Mouse (Mus musculus): Measurements from ENCODE around the gene Ccdc59. TPM values are rescaled to one million over a fixed set of nuclear protein-coding genes. Genes with fewer than 3 reads are reported as not detected.

Gene Ccdc59
- 56.7 and 59.9 TPM in 2 replicates for polyA plus RNA-seq (2015; fragmentation: Nextera tagmentation; extraction: Ambion mirVana)

- Histone ChIP-seq H3K4me1 (ENCODE audit: control insufficient read depth, insufficient read depth, low read length) (peaks cover 6% of the 10 kb centered on the region), H3K4me3 (ENCODE audit: low read length) (peak within 1 kb of the TSS; percentile 85), H3K36me3 (ENCODE audit: control insufficient read depth, insufficient read depth, low read length) (peaks cover 7% of the 10 kb centered on the region; the same call in 1 of the 2 replicates), H3K4me2 (ENCODE audit: low read depth, low read length) (peak within 1 kb of the TSS; percentile 71), H3K27me3 (replicated peaks; ENCODE audit: control insufficient read depth, insufficient read depth, low read length) (no peaks in the 10 kb centered on the region), H3K27ac (ENCODE audit: low read length) (peak within 1 kb of the TSS; percentile 97), H3K9me3 (ENCODE audit: control insufficient read depth, low read length) (no peaks in the 10 kb centered on the region), H3K9ac (ENCODE audit: low read depth, low read length) (peak within 1 kb of the TSS; percentile 94)
- under 1% methylated on average over 85 of the region's 90 CpGs for WGBS
- peak; percentile 98 for ATAC-seq
These were observed at the start of gene Ccdc59, which contains the start of gene Mettl25 for GRCm38 (mm10) chr10:105840928-105841888. Ccdc59 (plus strand) TSS chr10:105841067. Mettl25 (minus strand) TSS chr10:105841380.

- Histone ChIP-seq H3K4me3 (ENCODE audit: low read length) (no peak overlapping the region), H3K27ac (ENCODE audit: low read length) (peak overlapping the region; percentile 31; the same call in 1 of the 2 replicates), H3K9me3 (ENCODE audit: control insufficient read depth, low read length) (no peaks in the 10 kb centered on the region), H3K36me3 (ENCODE audit: control insufficient read depth, insufficient read depth, low read length) (no peaks in the 10 kb centered on the region), H3K9ac (ENCODE audit: low read depth, low read length) (no peak overlapping the region), H3K4me2 (ENCODE audit: low read depth, low read length) (no peak overlapping the region), H3K27me3 (replicated peaks; ENCODE audit: control insufficient read depth, insufficient read depth, low read length) (no peaks in the 10 kb centered on the region), H3K4me1 (ENCODE audit: control insufficient read depth, insufficient read depth, low read length) (no peaks in the 10 kb centered on the region)
- peak; percentile 55 for ATAC-seq
- WGBS, result 45% methylated on average over 15 of the region's 15 CpGs
These were observed 46.9 kb upstream of the Ccdc59 start for GRCm38 (mm10) chr10:105793776-105794552.

GRCm38 (mm10) chr10:105797250-105797924 lies 43.5 kb upstream of the Ccdc59 start:
- Histone ChIP-seq H3K4me1 (ENCODE audit: control insufficient read depth, insufficient read depth, low read length) (no peaks in the 10 kb centered on the region), H3K4me2 (ENCODE audit: low read depth, low read length) (no peak overlapping the region), H3K27me3 (replicated peaks; ENCODE audit: control insufficient read depth, insufficient read depth, low read length) (no peaks in the 10 kb centered on the region), H3K9ac (ENCODE audit: low read depth, low read length) (no peak overlapping the region), H3K27ac (ENCODE audit: low read length) (no peak overlapping the region), H3K4me3 (ENCODE audit: low read length) (no peak overlapping the region), H3K36me3 (ENCODE audit: control insufficient read depth, insufficient read depth, low read length) (no peaks in the 10 kb centered on the region), H3K9me3 (ENCODE audit: control insufficient read depth, low read length) (no peaks in the 10 kb centered on the region)
- ATAC-seq, result peak; percentile 57; the same call in 1 of the 2 replicates
- WGBS, result 62% methylated on average over 8 of the region's 8 CpGs

- 55% methylated on average over 6 of the region's 6 CpGs for WGBS
- no peak overlapping the region for H3K27ac ChIP-seq (ENCODE audit: low read length)
- H3K4me1 ChIP-seq (ENCODE audit: control insufficient read depth, insufficient read depth, low read length), result no peaks in the 10 kb centered on the region
- no peaks in the 10 kb centered on the region for H3K27me3 ChIP-seq (replicated peaks; ENCODE audit: control insufficient read depth, insufficient read depth, low read length)
- H3K4me2 ChIP-seq (ENCODE audit: low read depth, low read length), result no peak overlapping the region
- H3K9ac ChIP-seq (ENCODE audit: low read depth, low read length), result no peak overlapping the region
- H3K36me3 ChIP-seq (ENCODE audit: control insufficient read depth, insufficient read depth, low read length), result no peaks in the 10 kb centered on the region
- no peak overlapping the region for H3K4me3 ChIP-seq (ENCODE audit: low read length)
- no peak for ATAC-seq
- no peaks in the 10 kb centered on the region for H3K9me3 ChIP-seq (ENCODE audit: control insufficient read depth, low read length)
These were observed 39.7 kb upstream of the Ccdc59 start for GRCm38 (mm10) chr10:105801147-105801546.

- Histone ChIP-seq H3K4me1 (ENCODE audit: control insufficient read depth, insufficient read depth, low read length) (no peaks in the 10 kb centered on the region), H3K9me3 (ENCODE audit: control insufficient read depth, low read length) (no peaks in the 10 kb centered on the region), H3K27me3 (replicated peaks; ENCODE audit: control insufficient read depth, insufficient read depth, low read length) (no peaks in the 10 kb centered on the region), H3K4me2 (ENCODE audit: low read depth, low read length) (no peak overlapping the region), H3K4me3 (ENCODE audit: low read length) (no peak overlapping the region), H3K36me3 (ENCODE audit: control insufficient read depth, insufficient read depth, low read length) (no peaks in the 10 kb centered on the region), H3K9ac (ENCODE audit: low read depth, low read length) (no peak overlapping the region), H3K27ac (ENCODE audit: low read length) (no peak overlapping the region)
- 91% methylated on average over 6 of the region's 6 CpGs for WGBS
- ATAC-seq, result no peak
These were observed 38.7 kb upstream of the Ccdc59 start for GRCm38 (mm10) chr10:105802132-105802531.

- no peaks in the 10 kb centered on the region for H3K9me3 ChIP-seq (ENCODE audit: control insufficient read depth, low read length)
- H3K4me2 ChIP-seq (ENCODE audit: low read depth, low read length), result no peak overlapping the region
- whole genome bisulfite sequencing, result 80% methylated on average over 2 of the region's 2 CpGs
- no peak overlapping the region for H3K9ac ChIP-seq (ENCODE audit: low read depth, low read length)
- no peaks in the 10 kb centered on the region for H3K36me3 ChIP-seq (ENCODE audit: control insufficient read depth, insufficient read depth, low read length)
- H3K4me1 ChIP-seq (ENCODE audit: control insufficient read depth, insufficient read depth, low read length), result no peaks in the 10 kb centered on the region
- H3K27me3 ChIP-seq (replicated peaks; ENCODE audit: control insufficient read depth, insufficient read depth, low read length), result no peaks in the 10 kb centered on the region
- H3K27ac ChIP-seq (ENCODE audit: low read length), result no peak overlapping the region
- ATAC-seq, result no peak
- H3K4me3 ChIP-seq (ENCODE audit: low read length), result no peak overlapping the region
These were observed 37.4 kb upstream of the Ccdc59 start for GRCm38 (mm10) chr10:105803461-105803860.

- no peak for ATAC-seq
These were observed 34.4 kb upstream of the Ccdc59 start for GRCm38 (mm10) chr10:105806259-105807010.

GRCm38 (mm10) chr10:105834627-105835228 lies 6.1 kb upstream of the Ccdc59 start:
- Histone ChIP-seq H3K36me3 (ENCODE audit: control insufficient read depth, insufficient read depth, low read length) (no peaks in the 10 kb centered on the region), H3K4me1 (ENCODE audit: control insufficient read depth, insufficient read depth, low read length) (no peaks in the 10 kb centered on the region), H3K9me3 (ENCODE audit: control insufficient read depth, low read length) (no peaks in the 10 kb centered on the region), H3K4me3 (ENCODE audit: low read length) (no peak overlapping the region), H3K4me2 (ENCODE audit: low read depth, low read length) (no peak overlapping the region), H3K9ac (ENCODE audit: low read depth, low read length) (no peak overlapping the region), H3K27me3 (replicated peaks; ENCODE audit: control insufficient read depth, insufficient read depth, low read length) (no peaks in the 10 kb centered on the region), H3K27ac (ENCODE audit: low read length) (no peak overlapping the region)
- WGBS, result 65% methylated on average over 10 of the region's 10 CpGs
- ATAC-seq, result no peak

More at GRCm38 (mm10) chr10:105806259-105807010, 34.4 kb upstream of the Ccdc59 start:
- 74% methylated on average over 7 of the region's 7 CpGs for WGBS
- no peak overlapping the region for H3K4me2 ChIP-seq (ENCODE audit: low read depth, low read length)
- H3K27me3 ChIP-seq (replicated peaks; ENCODE audit: control insufficient read depth, insufficient read depth, low read length), result no peaks in the 10 kb centered on the region
- H3K4me1 ChIP-seq (ENCODE audit: control insufficient read depth, insufficient read depth, low read length), result no peaks in the 10 kb centered on the region
- no peak overlapping the region for H3K4me3 ChIP-seq (ENCODE audit: low read length)
- no peak overlapping the region for H3K27ac ChIP-seq (ENCODE audit: low read length)
- no peak overlapping the region for H3K9ac ChIP-seq (ENCODE audit: low read depth, low read length)
- H3K36me3 ChIP-seq (ENCODE audit: control insufficient read depth, insufficient read depth, low read length), result no peaks in the 10 kb centered on the region
- H3K9me3 ChIP-seq (ENCODE audit: control insufficient read depth, low read length), result no peaks in the 10 kb centered on the region
